Mouse (Mus musculus) hindbrain, postnatal 0 days (tissue): ENCODE results near the gene Zfp275. TPM values are rescaled to one million over a fixed set of nuclear protein-coding genes. Genes with fewer than 3 reads are reported as not detected.
"Not testable (repeated sequence)": the region's sequence is repeated elsewhere in the genome, so short reads cannot be mapped to it uniquely, and the experiment has no call there.

Experiments used
- ATAC-seq: fragments of 200-750 bp; cut with Nextera tagmentation; 2 replicates; pipeline ENCODE4 v1.8.0; 2017; ENCODE audit warnings: mild to moderate bottlenecking, moderate TSS enrichment, moderate library complexity
- DNase-seq: peaks from one replicate; pipeline ENCODE4 v3.0.0-alpha.2; 2015; ENCODE audit warnings: low spot score
- H3K27ac ChIP-seq: fragments of 300-500 bp; sonication (generic); 2 replicates; pipeline ENCODE4 v1.5.1; 2014; ENCODE audit warnings: mild to moderate bottlenecking
- H3K27me3 ChIP-seq: fragments of 300-500 bp; sonication (generic); 2 replicates; pipeline ENCODE4 v1.6.1; 2014; ENCODE audit warnings: low read length, mixed read lengths; ENCODE audit not compliant: insufficient read depth
- H3K36me3 ChIP-seq: fragments of 300-500 bp; sonication (generic); 2 replicates; pipeline ENCODE4 v1.6.1; 2014; ENCODE audit warnings: low read length, mixed read lengths; ENCODE audit not compliant: insufficient read depth
- H3K4me1 ChIP-seq: fragments of 300-500 bp; sonication (generic); 2 replicates; pipeline ENCODE4 v1.6.1; 2014; ENCODE audit warnings: antibody characterized with exemption, low read length, mixed read lengths; ENCODE audit not compliant: insufficient read depth
- H3K4me2 ChIP-seq: fragments of 300-500 bp; sonication (generic); 2 replicates; pipeline ENCODE4 v1.6.1; 2014; ENCODE audit warnings: low read depth, mild to moderate bottlenecking, low read length, moderate library complexity, mixed read lengths
- H3K4me3 ChIP-seq: fragments of 300-500 bp; sonication (generic); 2 replicates; pipeline ENCODE4 v1.5.1; 2014; ENCODE audit warnings: low read length
- H3K9ac ChIP-seq: fragments of 300-500 bp; sonication (generic); replicated peaks from 2 replicates; pipeline ENCODE4 v1.6.1; 2014; ENCODE audit warnings: mild to moderate bottlenecking, low read length, moderate library complexity, mixed read lengths
- H3K9me3 ChIP-seq: fragments of 300-500 bp; sonication (generic); 2 replicates; pipeline ENCODE4 v1.6.1; 2016; ENCODE audit warnings: low read length, mixed read lengths
- CTCF ChIP-seq: IDR thresholded peaks from 2 replicates; pipeline ENCODE4 v1.5.1; 2016; ENCODE audit warnings: antibody characterized with exemption, control low read depth, low read depth
- WGBS: fragments of 180-500 bp; shearing (Covaris S2); extraction: QIAGEN DNeasy Blood & Tissue Kit; methylation state at CpG from one replicate; pipeline ENCODE4 v1.1.7; 2014; 5-methylcytosine and 5-hydroxymethylcytosine counted together
- polyA plus RNA-seq: library from polyadenylated mRNA; unstranded; fragments of >200 nt; fragmentation: Nextera tagmentation; extraction: Ambion mirVana; gene quantifications from 2 replicates; pipeline ENCODE4 v1.2.1, GENCODE M21; 2015
- total RNA-seq: library from RNA; depleted of rRNA; stranded (reverse); fragments of >200 nt; gene quantifications from 2 replicates; pipeline ENCODE4 v1.2.3, GENCODE M21; 2014

Gene Zfp275
- total and polyA plus RNA-seq, 2 experiments from 2014 or later = 5.3 to 40.2 TPM

DNA sequence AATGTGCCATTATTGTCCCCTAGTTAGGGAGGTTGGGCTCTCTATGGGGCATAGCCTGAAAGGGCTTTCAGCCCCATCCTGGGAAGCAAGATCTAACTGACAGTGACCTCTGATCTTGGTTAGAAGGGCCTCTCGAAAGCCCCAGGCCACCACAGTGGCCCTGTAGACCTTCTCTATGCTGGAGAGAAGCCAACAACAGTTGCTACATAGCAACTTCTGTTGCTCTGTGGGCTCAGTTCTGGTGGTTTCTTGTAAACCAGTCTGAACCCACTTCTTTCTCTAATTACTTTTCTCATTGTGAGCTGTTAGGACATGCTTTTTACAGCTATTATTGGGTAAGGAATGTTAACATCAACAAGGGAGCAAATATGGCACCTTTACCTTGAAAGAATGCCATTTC lies 14.3 kb downstream of the Zfp275 start:
- Histone ChIP-seq H3K9ac (no peak overlapping the region), H3K4me2 (no peak overlapping the region), H3K9me3 (no peaks in the 10 kb centered on the region), H3K36me3 (peaks cover 20% of the 10 kb centered on the region), H3K4me3 (no peak overlapping the region), H3K27me3 (no peaks in the 10 kb centered on the region), H3K27ac (no peak overlapping the region), H3K4me1 (no peaks in the 10 kb centered on the region)
- TF ChIP-seq CTCF = no peak
- DNase-seq = no peak
- ATAC-seq = no peak
- WGBS = 81% methylated on average over 1 of the region's 1 CpGs

DNA sequence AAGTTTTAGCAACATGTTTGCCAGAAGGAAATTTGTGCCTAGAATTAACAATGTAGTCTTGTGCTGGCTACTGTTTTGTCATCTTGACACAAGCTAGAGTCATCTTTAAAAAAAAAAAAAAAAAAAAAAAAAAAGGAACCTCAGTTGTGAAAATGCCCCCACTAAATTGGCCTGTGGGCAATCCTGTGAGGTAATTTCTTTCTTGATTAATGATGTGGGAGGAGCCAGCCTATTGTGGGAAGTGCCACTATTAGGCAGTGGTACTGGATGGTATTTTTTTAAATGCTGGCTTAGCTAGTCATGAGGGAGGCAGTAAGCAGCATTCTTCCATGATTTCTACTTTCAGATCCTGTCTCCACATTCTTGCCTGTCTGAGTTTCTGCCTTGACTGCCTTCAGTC lies 20.9 kb downstream of the Zfp275 start:
- no peak overlapping the region for H3K4me3 ChIP-seq
- TF ChIP-seq CTCF = no peak
- H3K27ac ChIP-seq = no peak overlapping the region

DNA sequence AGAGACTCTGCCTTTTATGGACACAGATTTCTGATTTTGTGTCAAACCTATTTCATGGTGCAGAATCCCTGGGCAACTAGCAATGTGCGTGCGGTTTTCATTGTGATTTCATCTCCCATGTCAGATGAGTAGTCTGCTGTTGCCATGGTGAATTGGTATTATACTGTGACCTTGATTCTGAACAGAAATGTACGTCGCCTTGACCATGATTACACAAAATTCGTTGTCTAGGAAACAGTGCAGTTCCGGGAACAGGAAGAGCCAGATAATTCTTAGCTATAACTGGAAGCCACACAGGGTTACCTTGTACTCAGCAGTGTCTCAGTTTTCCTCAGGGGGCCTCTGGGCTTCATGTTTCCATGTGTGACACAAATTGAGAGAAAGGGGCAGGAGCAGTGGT lies 42.0 kb downstream of the Zfp275 start:
- no peaks in the 10 kb centered on the region for H3K4me1 ChIP-seq
- 50% methylated on average over 6 of the region's 6 CpGs for WGBS
- H3K4me2 ChIP-seq = no peak overlapping the region
- H3K9me3 ChIP-seq = no peaks in the 10 kb centered on the region
- no peaks in the 10 kb centered on the region for H3K36me3 ChIP-seq
- ATAC-seq (peak; percentile 80), DNase-seq (peak; percentile 44)
- H3K4me3 ChIP-seq = no peak overlapping the region
- peak overlapping the region; percentile 51 for H3K27ac ChIP-seq
- no peaks in the 10 kb centered on the region for H3K27me3 ChIP-seq
- no peak for TF ChIP-seq CTCF
- no peak overlapping the region for H3K9ac ChIP-seq

More for the DNA sequence above, 20.9 kb downstream of the Zfp275 start:
- Histone ChIP-seq H3K9me3 (no peaks in the 10 kb centered on the region), H3K4me1 (no peaks in the 10 kb centered on the region), H3K4me2 (no peak overlapping the region), H3K36me3 (no peaks in the 10 kb centered on the region), H3K27me3 (no peaks in the 10 kb centered on the region), H3K9ac (no peak overlapping the region)
- ATAC-seq (no peak), DNase-seq (no peak)

DNA sequence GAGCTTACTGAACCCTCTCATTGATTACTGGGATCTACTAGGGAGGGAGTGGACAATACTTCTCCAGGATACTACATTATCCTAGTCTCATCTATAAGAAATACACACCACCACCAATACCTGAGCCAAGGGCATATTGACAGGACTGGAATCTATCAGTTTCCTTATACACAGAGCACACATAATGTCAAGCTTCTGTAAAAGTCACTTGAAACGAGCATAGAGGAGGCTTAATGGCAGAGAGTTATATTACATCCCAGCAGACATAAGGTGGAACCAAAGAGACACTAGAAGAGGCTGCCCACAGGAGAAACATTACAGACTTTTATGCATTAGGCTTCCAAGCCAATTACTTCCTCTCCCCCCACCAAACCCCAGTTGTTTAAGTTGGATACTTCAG lies 42.5 kb downstream of the Zfp275 start:
- Histone ChIP-seq H3K4me3 (no peak overlapping the region), H3K9ac (no peak overlapping the region), H3K4me1 (no peaks in the 10 kb centered on the region), H3K27ac (peak overlapping the region; percentile 51; the same call in 1 of the 2 replicates), H3K27me3 (no peaks in the 10 kb centered on the region), H3K9me3 (no peaks in the 10 kb centered on the region), H3K36me3 (no peaks in the 10 kb centered on the region), H3K4me2 (no peak overlapping the region)
- DNase-seq = no peak
- ATAC-seq = no peak
- WGBS = 37% methylated on average over 1 of the region's 1 CpGs
- TF ChIP-seq CTCF = no peak

DNA sequence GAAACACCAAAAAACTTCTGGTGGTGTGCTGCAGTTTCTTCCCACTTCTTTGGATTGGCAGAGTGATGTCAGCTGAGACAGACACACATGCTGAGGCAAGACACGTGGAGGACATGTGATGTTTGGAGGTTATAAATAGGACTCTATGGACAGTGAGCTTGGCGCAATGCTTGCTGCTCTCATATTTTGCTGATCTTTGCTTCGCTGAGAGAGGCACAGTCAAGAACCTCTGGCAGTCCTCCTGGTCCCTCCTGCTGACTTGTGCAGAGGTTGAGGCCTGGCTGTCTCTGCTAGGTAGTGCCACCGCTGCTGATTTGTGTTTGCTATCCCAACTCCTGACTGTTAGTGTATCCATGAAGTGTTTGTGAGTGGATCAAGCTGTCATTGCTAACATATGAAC lies 49.1 kb downstream of the Zfp275 start:
- Histone ChIP-seq H3K36me3 (no peaks in the 10 kb centered on the region), H3K9ac (no peak overlapping the region), H3K9me3 (no peaks in the 10 kb centered on the region), H3K4me2 (no peak overlapping the region), H3K27me3 (no peaks in the 10 kb centered on the region), H3K27ac (no peak overlapping the region), H3K4me3 (no peak overlapping the region), H3K4me1 (no peaks in the 10 kb centered on the region)
- WGBS = 85% methylated on average over 4 of the region's 4 CpGs
- ATAC-seq (no peak), DNase-seq (no peak)
- no peak for TF ChIP-seq CTCF

DNA sequence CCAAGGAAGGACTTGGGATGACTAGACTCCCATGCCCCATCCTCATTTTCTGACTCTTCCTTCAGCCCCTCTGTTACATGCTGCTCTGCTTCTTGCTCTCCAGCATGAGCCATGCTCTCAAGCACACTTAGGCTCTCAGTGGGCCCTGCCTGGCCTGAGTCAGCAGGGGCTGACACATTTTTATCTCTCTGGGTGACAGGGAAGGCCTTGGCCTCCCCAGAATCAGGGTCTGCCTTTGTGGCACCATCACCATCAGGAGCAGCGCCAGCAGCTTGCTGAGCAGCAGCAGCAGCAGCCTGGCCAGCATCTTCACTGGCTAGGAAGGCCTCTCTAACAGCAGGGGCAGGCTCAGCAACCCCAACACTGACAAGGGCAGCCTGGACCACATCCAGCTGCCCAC lies 54.0 kb downstream of the Zfp275 start:
- Histone ChIP-seq H3K27ac (no peak overlapping the region), H3K4me3 (no peak overlapping the region), H3K4me1 (no peaks in the 10 kb centered on the region), H3K36me3 (no peaks in the 10 kb centered on the region), H3K9me3 (no peaks in the 10 kb centered on the region), H3K9ac (no peak overlapping the region), H3K4me2 (no peak overlapping the region), H3K27me3 (no peaks in the 10 kb centered on the region)
- ATAC-seq = no peak
- WGBS = 79% methylated on average over 1 of the region's 1 CpGs
- TF ChIP-seq CTCF = no peak
- DNase-seq = no peak

DNA sequence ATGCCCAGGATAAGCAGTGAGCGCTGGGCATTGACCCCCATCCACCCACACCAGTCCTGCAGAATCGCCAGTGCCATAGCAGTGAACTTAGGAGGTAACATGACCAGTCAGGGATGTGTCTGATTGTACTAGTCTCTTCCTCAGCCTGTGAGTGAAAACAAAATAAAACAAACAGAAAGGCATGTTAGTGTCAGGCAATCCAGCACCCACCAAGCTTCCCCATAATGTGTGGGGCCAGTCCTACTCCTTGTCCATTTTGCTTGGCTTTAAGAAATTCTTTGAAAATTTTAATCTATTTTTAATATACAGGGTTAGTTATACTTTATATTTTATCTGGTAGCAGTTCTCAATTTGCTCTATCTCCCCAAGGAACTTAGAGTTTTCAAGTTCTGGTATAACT lies 56.2 kb downstream of the Zfp275 start, which contains the start of gene Gm18336:
Gene Gm18336 (minus strand): TSS at position 101 of the 400 bp plus-strand sequence.
- WGBS = 71% methylated on average over 2 of the region's 2 CpGs
- H3K9me3 ChIP-seq, DNase-seq, H3K27me3 ChIP-seq, H3K4me2 ChIP-seq, H3K9ac ChIP-seq, ATAC-seq, H3K27ac ChIP-seq, H3K4me1 ChIP-seq, H3K4me3 ChIP-seq, H3K36me3 ChIP-seq: not testable (repeated sequence)
